Mouse (Mus musculus) mouse trophoblast stem cell (cell line): ENCODE measurements at regions not wholly inside any gene's neighbourhood (a gene's known extent, or its start where the extent isn't known, plus 50 kb on each side); places are given as distances from the start of the nearest gene placed in this dataset.

Source experiments
- in situ Hi-C, 2 experiments: fragments of 300-500 bp; cut with MseI, MboI; formaldehyde crosslinking; loops; 2 replicates in 1 of 2; 3 replicates in 1 of 2; pipeline ENCODE4 v1.15.1; 2025

DNA sequence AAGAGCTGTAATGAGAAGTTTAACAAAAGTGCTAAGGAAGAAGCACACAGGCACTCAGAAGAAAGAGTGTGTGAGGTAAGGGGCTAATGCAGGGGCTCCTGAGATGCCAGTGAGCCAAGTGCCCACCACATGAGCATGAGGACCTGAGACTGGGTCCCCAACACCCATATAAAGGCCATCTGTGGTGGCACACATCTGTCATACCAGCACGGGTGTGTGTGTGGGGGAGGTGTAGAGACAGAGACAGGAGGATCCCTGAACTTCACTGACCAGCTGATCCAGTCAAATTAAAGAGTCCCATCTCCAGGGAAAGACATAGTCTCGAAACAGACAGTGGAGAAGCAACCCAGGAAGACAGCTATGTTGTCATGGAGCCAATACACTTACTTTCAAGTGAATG is 70.6 kb upstream of the Gli2 start:
- in situ Hi-C loops = no loop called here

DNA sequence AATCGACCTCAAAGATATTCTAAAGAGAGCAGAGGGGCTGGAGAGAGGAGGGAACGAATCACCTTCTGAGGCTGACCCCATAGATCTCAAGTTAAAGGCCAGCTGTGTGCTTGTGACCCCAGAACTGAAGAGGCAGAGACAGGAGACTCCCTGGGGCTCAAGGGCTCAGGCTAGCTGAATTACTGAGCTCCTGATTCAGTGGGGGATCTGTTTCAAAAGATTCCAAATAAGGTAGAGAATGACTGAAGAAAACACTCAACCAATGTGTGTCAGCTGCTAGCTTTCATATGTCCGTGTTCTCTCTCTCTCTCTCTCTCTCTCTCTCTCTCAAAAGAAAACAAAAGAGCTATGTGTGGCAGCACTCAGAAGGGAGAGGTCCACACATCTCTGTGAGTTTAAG is 70.0 kb upstream of the Gli2 start:
- in situ Hi-C loops = no loop called here

DNA sequence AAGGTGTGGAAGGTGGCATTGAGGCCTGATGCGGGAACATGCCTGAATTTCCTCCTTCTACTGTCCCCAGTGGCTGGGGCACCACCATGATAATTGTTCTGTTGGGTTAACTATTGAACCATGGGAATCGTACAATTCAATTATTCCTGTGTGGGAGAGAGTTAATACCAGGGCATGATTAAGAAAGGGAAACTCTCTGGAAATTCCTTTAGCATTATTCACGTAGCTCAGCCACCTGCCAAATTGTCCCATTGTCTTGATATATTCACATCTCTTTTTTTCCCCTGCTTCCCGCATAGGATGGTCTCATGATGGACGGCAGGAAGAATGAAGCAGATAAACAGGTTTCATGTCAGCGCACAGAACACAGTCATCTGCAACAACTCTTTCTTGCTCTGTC is 69.6 kb upstream of the Gli2 start:
- in situ Hi-C loops = no loop called here

DNA sequence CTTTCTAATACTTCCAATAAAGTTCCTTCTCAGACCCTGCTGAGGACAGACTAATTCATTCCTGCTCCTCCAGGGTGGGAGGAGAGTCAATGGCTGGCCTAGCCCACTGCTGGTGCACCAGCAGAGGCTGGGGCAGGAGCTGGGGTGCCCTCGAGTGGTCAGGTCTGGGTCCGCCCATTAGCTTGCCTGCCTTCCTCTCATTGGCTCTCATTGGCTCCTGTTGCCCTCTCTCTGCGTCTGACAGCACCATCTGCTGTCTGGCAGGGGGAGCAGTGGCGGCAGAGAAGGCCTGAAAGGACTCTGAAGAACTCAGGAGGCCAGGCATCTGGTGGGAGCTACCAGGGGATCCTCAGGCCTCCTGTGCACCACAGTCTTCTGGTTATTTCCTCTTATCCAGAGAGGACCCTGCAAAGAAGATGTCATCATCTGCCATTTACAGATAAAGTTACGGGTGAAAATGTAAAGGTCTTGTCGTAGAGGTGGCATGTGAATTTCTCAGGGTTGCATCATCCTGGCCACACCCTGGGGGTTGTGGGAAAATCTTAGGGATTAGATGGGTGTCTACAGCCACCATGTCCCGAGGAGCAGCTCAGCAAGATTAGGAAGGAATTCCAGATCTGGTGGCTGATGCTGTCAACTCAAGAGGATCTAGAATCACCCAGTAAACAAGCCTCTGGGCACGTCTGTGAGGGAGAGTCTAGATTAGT is 66.6 kb upstream of the Gli2 start:
- in situ Hi-C loops = no loop called here

DNA sequence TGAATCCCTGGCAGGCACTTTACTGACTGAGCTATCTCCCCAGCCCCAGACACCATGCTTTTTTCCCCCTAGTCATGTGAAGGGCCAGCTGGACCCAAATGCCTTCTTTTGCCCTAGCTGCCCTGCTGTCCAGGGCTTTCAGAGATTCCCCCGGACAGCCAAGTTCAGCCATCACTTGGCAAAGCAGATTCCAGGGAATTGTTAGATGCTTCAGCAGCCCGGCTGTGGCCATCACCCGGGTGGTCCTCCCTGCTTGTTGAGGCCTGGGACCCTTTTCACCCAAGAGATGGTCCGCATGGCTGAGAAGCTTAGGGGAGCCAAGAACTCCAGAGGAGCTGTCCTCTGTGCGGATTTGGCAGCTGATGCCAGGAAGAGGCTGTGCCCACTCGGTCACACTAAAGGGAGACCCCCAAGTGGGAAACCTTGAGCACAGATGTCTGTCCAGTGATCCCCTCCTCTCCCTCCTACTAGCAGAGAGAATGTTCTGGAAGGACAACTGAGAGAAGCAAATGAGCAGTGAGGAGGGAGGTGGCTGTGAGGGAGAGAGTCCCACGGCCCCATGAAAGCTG is 61.8 kb upstream of the Gli2 start:
- in situ Hi-C loops = no loop called here

DNA sequence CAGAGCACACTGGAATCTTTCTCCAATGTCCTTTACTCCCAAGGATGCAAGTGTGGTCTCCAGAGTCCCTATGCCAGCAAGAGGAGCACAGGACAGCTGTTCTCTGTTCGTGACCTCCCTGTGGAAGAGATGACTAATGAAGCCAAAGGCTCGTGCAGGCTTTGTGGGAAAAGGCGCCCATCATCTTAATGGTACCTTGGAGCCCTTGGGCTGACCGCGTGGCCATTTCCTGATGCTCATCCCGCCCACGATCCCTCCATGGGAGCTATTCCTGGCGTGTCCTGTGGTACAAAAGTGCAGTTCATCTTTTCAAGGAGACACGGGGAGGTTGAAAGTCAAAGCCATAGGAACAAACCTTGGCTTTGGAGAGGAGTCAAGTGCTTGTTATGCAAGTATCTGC is 55.2 kb upstream of the Gli2 start:
- in situ Hi-C loops = no loop called here

DNA sequence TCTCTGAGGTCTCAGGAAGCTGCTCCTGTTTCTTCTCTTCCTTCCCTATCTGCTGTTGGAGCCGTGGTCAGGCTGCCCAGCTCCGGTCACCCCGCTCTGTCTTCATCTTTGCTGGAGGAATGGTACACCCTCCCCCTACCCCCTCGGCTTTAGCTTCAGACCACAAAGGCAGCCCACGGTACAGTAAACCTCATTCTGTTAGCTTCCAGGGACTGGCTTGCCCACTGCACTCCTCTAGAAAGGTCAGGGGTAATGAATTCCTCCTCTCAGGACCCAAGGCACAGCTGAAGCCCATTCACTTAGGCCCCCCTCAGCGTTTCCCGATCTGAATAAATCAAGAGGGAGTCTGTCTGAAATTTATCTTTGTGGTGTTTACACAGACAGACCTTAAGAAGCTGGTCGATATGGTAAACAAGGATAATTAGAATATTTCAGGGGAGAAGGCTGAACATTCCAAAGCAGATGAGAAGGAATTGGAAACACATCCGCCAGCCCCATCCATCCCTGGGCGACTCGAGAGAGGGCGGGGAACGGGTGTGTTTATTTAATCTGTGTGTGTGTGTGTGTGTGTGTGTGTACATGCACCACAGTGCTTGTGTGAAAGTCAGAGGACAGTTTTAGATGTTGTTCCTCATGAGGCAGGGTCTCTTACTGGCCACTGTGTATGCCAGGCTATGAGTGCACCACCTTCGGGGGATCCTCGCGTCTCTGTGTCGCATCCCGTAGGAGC is 53.0 kb upstream of the Gli2 start:
- in situ Hi-C loops = no loop called here
